Comparison of ENCODE assay signal across 21 mouse cellular contexts in genomic region chr1:59930926-59931325, GRCm38 (mm10).
"Had no signal": no experiment of that assay in that cellular context is flagged by ENCODE, and none has a peak within 500 bp of the region (broad histone marks: within the 10 kb centered on the region; RNA-seq: fewer than 3 reads in every experiment).

No protein-coding gene starts in this region.

- H3K9ac ChIP-seq: kidney, embryonic 15.5 days; limb, embryonic 13.5 days; liver, embryonic 12.5 days; liver, embryonic 15.5 days; midbrain, embryonic 12.5 days; midbrain, embryonic 15.5 days; neural tube, embryonic 12.5 days; neural tube, embryonic 15.5 days; stomach, embryonic 15.5 days had no signal

- H3K27ac ChIP-seq: kidney, embryonic 15.5 days; layer of hippocampus, adult 2 months; limb, embryonic 10.5 days; limb, embryonic 13.5 days; liver, embryonic 12.5 days; liver, embryonic 15.5 days; macrophage; midbrain, embryonic 12.5 days; midbrain, embryonic 15.5 days; neural tube, embryonic 12.5 days; neural tube, embryonic 15.5 days; stomach, embryonic 15.5 days had no signal

- H3K4me2 ChIP-seq: kidney, embryonic 15.5 days; limb, embryonic 13.5 days; liver, embryonic 12.5 days; liver, embryonic 15.5 days; midbrain, embryonic 12.5 days; midbrain, embryonic 15.5 days; neural tube, embryonic 12.5 days; neural tube, embryonic 15.5 days; stomach, embryonic 15.5 days had no signal

- H3K9me3 ChIP-seq: kidney, embryonic 15.5 days; limb, embryonic 10.5 days; limb, embryonic 13.5 days; liver, embryonic 12.5 days; liver, embryonic 15.5 days; midbrain, embryonic 12.5 days; midbrain, embryonic 15.5 days; neural tube, embryonic 12.5 days; neural tube, embryonic 15.5 days; stomach, embryonic 15.5 days had no signal

- H3K4me3 ChIP-seq: kidney, embryonic 15.5 days; layer of hippocampus, adult 2 months; limb, embryonic 10.5 days; limb, embryonic 13.5 days; liver, embryonic 12.5 days; liver, embryonic 15.5 days; midbrain, embryonic 12.5 days; midbrain, embryonic 15.5 days; neural tube, embryonic 12.5 days; neural tube, embryonic 15.5 days; stomach, embryonic 15.5 days had no signal

- H3K27me3 ChIP-seq: kidney, embryonic 15.5 days; limb, embryonic 13.5 days; liver, embryonic 12.5 days; liver, embryonic 15.5 days; midbrain, embryonic 12.5 days; midbrain, embryonic 15.5 days; neural tube, embryonic 12.5 days; neural tube, embryonic 15.5 days; stomach, embryonic 15.5 days had no signal

- DNase-seq: kidney, adult 11 months; layer of hippocampus, adult 9-11 months; liver; lung, adult 2 months; lung, postnatal 14 days; right cerebral cortex, adult 18-20 months; right cerebral cortex, postnatal 14 days; right cerebral cortex, postnatal 4 days; thymus, postnatal 36 days had no signal

- H3K4me1 ChIP-seq: limb, embryonic 13.5 days; liver, embryonic 15.5 days; midbrain, embryonic 12.5 days; neural tube, embryonic 15.5 days; stomach, embryonic 15.5 days had no signal

- H3K36me3 ChIP-seq: kidney, embryonic 15.5 days; limb, embryonic 13.5 days; liver, embryonic 12.5 days; liver, embryonic 15.5 days; midbrain, embryonic 12.5 days; midbrain, embryonic 15.5 days; neural tube, embryonic 12.5 days; neural tube, embryonic 15.5 days; stomach, embryonic 15.5 days had no signal

- ATAC-seq: liver, embryonic 12.5 days; midbrain, embryonic 15.5 days had no signal
